Mouse (Mus musculus): Measurements from ENCODE around the gene Arhgap15.

Arhgap15 gene

DNA sequence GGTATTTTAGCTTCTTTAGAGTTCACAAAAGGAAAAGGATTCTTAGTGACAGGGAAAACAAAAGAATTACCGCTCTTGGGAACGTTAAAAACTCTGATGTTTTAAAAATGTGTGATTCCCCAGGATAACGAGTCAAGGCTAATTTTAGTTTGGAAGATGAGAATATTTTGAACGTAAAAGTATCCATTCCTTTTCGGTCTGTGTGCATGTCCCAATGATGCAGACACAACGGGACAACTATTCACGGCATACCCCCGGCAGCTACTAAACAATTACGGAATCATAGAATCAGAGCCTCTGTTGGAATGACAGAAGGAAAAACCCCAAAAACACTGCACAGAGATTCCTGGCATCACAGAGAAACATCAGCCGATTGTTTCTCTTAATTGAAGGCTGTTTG is 281.2 kb downstream of the Arhgap15 start:
- no peak for DNase-seq (ENCODE audit: low spot score)

- DNase-seq (ENCODE audit: low spot score): no peak
These were observed 291.0 kb downstream of the Arhgap15 start for GRCm38 (mm10) chr2:44039522-44040203.

- no peak for DNase-seq (ENCODE audit: low spot score)
These were observed 295.5 kb downstream of the Arhgap15 start for GRCm38 (mm10) chr2:44044088-44044487.

- DNase-seq (ENCODE audit: low spot score): no peak
These were observed 296.0 kb downstream of the Arhgap15 start for GRCm38 (mm10) chr2:44044634-44045033.

DNA sequence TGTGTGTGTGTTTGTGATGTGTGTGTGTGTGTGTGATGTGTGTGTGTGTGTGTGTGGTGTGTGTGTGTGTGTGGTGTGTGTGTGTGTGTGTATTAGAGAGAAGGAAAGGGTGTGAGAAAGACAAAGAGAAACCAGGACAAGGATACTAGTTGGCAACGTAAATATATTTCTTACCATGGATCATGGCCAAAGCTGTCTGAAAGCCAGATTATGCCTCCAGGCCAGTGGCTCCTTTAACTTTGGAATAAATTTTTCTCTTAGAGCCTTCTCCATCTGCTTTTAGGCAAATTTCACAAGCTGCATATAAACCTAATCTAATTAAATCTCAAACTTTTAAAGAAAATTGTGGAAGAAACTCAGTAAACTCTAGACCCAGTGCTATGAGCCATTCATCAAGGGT is 296.6 kb downstream of the Arhgap15 start:
- DNase-seq (ENCODE audit: low spot score): no peak

- no peak for DNase-seq (ENCODE audit: low spot score)
These were observed 311.7 kb downstream of the Arhgap15 start for GRCm38 (mm10) chr2:44060306-44060705.

GRCm38 (mm10) chr2:44060716-44061115 is 312.1 kb downstream of the Arhgap15 start:
- DNase-seq (ENCODE audit: low spot score): no peak

GRCm38 (mm10) chr2:44065067-44065466 is 316.4 kb downstream of the Arhgap15 start:
- DNase-seq (ENCODE audit: low spot score): no peak

- no peak for DNase-seq (ENCODE audit: low spot score)
These were observed 319.7 kb downstream of the Arhgap15 start for GRCm38 (mm10) chr2:44068151-44068840.

DNA sequence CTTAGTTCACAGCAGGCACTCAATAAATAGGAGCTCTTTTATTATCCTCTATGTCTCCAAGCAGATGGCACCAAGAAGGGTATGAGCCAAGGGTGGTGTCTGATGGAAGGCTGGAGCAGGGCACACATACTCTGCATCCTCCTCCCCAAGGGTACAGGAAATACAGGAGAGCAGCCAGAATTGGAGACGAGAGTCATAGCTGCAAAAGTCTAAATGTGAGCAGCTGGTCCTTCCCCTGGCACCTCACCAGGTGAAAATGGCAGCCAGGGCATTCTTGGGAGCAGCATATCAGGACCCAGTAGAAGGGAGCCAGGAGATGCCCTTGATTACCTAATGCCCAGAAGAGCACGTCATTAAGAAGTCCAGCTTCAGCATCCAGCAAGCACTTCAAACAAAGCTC is 320.3 kb downstream of the Arhgap15 start:
- DNase-seq (ENCODE audit: low spot score): no peak

DNA sequence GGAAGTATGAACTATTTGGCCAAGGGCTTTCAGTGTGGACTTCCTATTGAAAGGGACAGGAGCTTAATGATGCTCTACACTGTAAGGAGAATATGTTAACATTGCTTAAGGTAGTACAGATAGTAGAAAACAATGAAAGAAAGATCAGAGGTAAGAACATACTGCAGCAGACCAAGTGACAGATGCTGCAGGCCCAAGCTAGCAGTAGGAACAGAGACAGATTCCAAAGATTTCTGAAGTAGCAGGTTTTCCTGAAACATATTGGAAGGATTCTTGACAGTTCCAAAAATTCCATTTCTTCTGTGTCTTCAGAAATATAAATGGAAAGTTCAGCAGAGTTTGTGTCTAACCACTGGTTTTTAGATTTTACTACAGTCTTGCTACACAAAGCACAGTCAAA is 327.9 kb downstream of the Arhgap15 start:
- no peak for DNase-seq (ENCODE audit: low spot score)

GRCm38 (mm10) chr2:44080530-44080929 is 331.9 kb downstream of the Arhgap15 start:
- DNase-seq (ENCODE audit: low spot score): no peak

DNA sequence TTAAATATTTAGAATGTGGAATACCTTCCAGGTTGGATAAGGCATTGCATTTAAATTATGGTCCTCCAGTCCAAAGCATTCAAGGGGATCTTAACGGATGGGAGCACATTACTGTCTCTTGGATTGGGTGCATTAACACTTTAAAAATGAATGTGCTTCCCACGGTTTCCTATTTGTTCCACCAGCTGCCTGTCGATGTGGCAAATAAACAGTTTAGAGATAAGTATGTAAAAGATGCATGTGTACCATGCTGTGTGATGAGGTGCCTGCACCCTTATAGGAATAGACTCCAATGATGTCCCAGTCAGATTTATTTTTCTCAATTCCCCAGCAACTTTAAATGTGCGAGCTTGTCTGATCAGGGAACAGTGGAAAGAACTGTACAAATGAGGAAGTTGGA is 332.6 kb downstream of the Arhgap15 start:
- DNase-seq (ENCODE audit: low spot score): no peak

DNA sequence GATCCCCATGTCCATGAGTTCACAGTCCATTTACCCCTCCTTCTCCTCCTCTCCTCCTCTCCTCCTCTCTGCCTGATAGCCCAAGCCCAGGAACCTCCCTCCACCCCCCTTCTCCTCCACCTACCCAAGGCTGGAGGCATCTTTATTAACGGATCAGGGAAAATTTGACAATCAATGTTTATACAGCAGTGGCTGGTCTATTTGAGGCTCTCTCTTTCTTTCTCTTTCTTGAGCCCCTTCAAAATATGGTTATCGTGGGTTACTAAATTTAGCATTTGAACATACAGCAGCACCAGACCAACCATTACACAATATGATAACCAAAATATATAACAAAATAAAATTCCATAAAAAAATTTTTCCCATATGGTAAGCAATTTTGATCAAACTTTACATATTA is 335.8 kb downstream of the Arhgap15 start:
- DNase-seq (ENCODE audit: low spot score): no peak

- no peak for DNase-seq (ENCODE audit: low spot score)
These were observed 337.9 kb downstream of the Arhgap15 start for GRCm38 (mm10) chr2:44086403-44087056.

DNA sequence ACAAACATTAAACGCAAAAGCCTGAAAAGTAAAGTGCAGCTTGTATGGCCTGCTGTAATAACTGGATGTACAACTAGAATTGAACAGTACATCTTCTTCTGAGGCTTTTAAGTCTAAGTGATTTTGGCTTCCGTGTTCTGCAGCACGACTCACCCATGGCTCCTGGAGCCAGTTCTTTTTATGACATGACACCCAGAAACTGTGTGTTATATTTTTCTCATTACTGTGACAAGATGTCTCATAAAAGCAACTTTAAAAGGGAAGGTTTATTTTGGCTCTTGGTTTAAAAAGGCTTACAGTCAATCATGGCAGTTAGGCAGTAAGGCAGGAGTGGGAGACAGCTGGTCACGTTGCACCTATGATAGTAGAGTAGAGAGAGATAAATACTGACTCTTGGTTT is 349.9 kb downstream of the Arhgap15 start:
- DNase-seq (ENCODE audit: low spot score): peak; percentile 38

GRCm38 (mm10) chr2:44102351-44102750 is 353.7 kb downstream of the Arhgap15 start:
- no peak for DNase-seq (ENCODE audit: low spot score)

DNA sequence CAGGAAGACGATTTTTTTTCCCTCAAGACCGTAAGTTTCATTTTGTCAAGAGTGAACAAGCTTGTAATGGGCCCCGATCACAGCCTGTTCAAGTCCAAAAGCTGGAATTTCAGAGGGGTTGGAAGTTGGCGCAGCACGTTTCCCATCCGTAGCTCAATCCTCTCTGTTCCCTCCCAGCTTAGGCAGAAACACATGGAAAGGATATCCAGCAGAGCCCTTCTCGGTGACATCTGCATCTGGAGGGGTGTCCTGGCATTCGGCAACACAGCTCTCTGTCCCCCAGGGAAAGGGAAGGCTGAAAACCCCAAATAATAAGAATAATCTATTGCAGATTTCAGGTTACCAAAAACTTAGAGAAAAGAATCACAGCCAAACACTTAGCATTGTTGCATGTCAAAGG is 354.7 kb downstream of the Arhgap15 start:
- no peak for DNase-seq (ENCODE audit: low spot score)

DNA sequence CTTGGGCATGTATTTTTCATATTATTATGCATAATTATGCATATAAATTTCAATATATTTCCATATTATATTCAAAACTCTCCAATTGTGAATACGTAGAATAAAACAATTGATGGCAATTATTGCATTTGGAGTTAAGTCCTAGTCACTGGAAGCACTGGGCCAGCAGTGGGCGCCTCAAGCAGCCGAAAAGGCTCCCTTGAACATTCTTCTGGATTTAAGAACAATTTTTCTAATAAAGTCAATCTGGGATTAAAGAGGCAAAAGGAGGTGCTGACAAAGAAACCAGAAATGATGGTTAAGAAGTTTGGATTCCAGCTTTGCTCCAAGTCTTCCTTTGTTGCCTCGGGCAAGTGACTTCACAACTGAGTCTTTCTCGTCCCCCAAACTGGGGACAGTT is 355.1 kb downstream of the Arhgap15 start:
- no peak for DNase-seq (ENCODE audit: low spot score)

DNA sequence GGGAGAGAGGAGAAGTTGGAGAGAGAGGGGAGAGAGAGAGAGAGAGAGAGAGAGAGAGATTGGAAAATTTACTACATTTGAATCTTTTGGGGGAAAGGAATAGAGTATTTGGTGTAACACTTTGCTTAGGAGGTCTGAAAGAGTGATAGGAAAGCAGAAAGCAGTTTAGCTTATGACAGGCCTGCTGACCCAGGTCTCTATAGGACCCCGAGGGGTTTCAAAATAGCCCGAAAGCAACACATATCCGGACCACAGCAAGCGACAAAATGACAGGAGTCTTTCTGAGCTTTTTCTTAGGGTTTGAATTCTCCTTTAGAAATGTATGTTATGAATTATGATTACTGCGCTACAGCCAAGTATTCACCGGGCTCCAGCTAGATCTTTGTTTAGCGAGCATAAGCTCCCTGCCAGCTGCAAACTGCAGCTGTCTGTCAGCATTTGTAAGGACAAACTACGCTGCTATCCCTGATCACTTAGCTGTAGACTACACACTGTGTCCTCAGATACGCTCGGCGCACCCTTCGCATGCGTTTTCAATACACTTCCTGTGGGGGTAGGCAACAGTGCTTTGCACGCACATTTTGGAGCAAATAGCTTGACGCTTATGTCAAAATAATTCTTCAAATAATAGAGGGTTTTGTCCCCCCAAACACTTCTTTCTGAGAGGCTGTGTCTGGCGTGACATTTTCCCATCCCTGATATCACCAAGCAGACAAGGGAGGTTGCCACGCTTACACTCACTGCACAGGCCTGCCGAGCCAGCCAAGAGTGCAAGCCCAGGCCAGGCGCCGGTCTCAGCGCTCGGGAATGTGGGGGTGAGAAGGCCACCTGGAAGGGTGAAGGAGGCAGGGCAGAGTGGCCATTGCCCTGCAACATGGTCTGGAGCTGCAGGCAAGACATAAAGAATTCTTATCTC is 355.9 kb downstream of the Arhgap15 start:
- DNase-seq (ENCODE audit: low spot score): no peak

DNA sequence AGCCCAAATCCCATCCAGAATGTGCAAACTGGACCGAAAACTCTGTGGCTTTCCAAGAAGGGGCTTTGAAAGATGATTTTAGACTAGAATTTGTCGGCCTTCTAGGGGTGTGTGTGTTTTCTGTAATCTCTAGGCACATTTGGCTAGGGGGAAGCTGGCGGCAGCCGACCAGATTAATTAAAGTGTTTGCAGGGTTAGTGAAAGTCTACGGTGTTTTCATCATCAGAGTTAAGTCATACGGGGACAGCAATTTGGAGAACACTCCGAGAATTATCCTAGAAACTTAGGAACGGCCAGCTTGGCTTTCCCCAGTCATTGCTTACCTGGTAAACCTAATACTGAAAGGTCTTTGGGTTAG is 356.6 kb downstream of the Arhgap15 start:
- DNase-seq (ENCODE audit: low spot score): no peak

DNA sequence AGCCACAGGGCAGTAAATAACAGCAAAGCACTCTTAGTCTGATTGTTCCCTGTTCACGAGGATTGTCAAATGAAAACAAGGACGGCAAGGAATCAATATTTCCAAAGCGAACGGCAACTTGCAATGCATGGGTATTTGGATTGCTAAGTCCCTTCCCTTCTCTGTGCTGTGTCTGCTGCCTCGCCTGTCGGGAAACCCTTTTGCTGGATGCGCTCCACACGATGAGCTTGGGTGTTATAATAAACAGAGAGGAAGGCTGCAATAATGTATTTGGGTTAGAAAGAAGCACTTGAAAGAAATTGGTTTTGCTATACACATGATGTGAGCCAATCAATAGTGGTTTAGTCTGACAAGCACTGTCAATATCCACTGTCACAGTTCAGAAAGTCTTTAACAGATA is 357.7 kb downstream of the Arhgap15 start:
- DNase-seq (ENCODE audit: low spot score): no peak
